Mouse (Mus musculus): Measurements from ENCODE around the gene Snf8. TPM values are rescaled to one million over a fixed set of nuclear protein-coding genes. Genes with fewer than 3 reads are reported as not detected.

Snf8 gene
- polyA plus RNA-seq, 1 experiment from 2014 or later = 37.7 TPM

- no peak overlapping the region for H3K9ac ChIP-seq (replicated peaks; ENCODE audit: low read length)
- no peak overlapping the region for H3K4me2 ChIP-seq (ENCODE audit: low read depth, low read length)
- no peaks in the 10 kb centered on the region for H3K9me3 ChIP-seq (replicated peaks; ENCODE audit: control insufficient read depth, low read length)
- H3K36me3 ChIP-seq (replicated peaks; ENCODE audit: control insufficient read depth, insufficient read depth, low read depth, low read length) = no peaks in the 10 kb centered on the region
- WGBS = 84% methylated on average over 2 of the region's 2 CpGs
- DNase-seq (ENCODE audit: low spot score) (no peak), ATAC-seq (replicated peaks; ENCODE audit: insufficient number of reproducible peaks, low FRiP score, low TSS enrichment, low read depth) (no peak)
- H3K4me1 ChIP-seq (ENCODE audit: control insufficient read depth, insufficient read depth, low read length) = no peaks in the 10 kb centered on the region
- no peak overlapping the region for H3K4me3 ChIP-seq (ENCODE audit: low read depth, low read length)
- no peak overlapping the region for H3K27ac ChIP-seq (replicated peaks; ENCODE audit: low read depth, low read length)
- no peaks in the 10 kb centered on the region for H3K27me3 ChIP-seq (ENCODE audit: control insufficient read depth, insufficient read depth, low read length)
Observed at GRCm38 (mm10) chr11:96031701-96032100, 3.0 kb upstream of the Snf8 start.

GRCm38 (mm10) chr11:96033264-96033663 lies 1.4 kb upstream of the Snf8 start:
- H3K27me3 ChIP-seq (ENCODE audit: control insufficient read depth, insufficient read depth, low read length) = no peaks in the 10 kb centered on the region
- WGBS = 91% methylated on average over 3 of the region's 3 CpGs
- ATAC-seq (replicated peaks; ENCODE audit: insufficient number of reproducible peaks, low FRiP score, low TSS enrichment, low read depth) (no peak), DNase-seq (ENCODE audit: low spot score) (peak; percentile 41)
- no peak overlapping the region for H3K4me3 ChIP-seq (ENCODE audit: low read depth, low read length)
- no peaks in the 10 kb centered on the region for H3K9me3 ChIP-seq (replicated peaks; ENCODE audit: control insufficient read depth, low read length)
- H3K4me2 ChIP-seq (ENCODE audit: low read depth, low read length) = no peak overlapping the region
- H3K27ac ChIP-seq (replicated peaks; ENCODE audit: low read depth, low read length) = no peak overlapping the region
- H3K9ac ChIP-seq (replicated peaks; ENCODE audit: low read length) = no peak overlapping the region
- H3K36me3 ChIP-seq (replicated peaks; ENCODE audit: control insufficient read depth, insufficient read depth, low read depth, low read length) = no peaks in the 10 kb centered on the region
- H3K4me1 ChIP-seq (ENCODE audit: control insufficient read depth, insufficient read depth, low read length) = no peaks in the 10 kb centered on the region

- Histone ChIP-seq H3K4me1 (ENCODE audit: control insufficient read depth, insufficient read depth, low read length) (no peaks in the 10 kb centered on the region), H3K4me3 (ENCODE audit: low read depth, low read length) (peak overlapping the region; percentile 91), H3K27me3 (ENCODE audit: control insufficient read depth, insufficient read depth, low read length) (no peaks in the 10 kb centered on the region), H3K9me3 (replicated peaks; ENCODE audit: control insufficient read depth, low read length) (no peaks in the 10 kb centered on the region), H3K27ac (replicated peaks; ENCODE audit: low read depth, low read length) (no peak overlapping the region), H3K4me2 (ENCODE audit: low read depth, low read length) (peak overlapping the region; percentile 77), H3K9ac (replicated peaks; ENCODE audit: low read length) (no peak overlapping the region; the same call in 1 of the 2 replicates), H3K36me3 (replicated peaks; ENCODE audit: control insufficient read depth, insufficient read depth, low read depth, low read length) (no peaks in the 10 kb centered on the region)
- no peak for ATAC-seq (replicated peaks; ENCODE audit: insufficient number of reproducible peaks, low FRiP score, low TSS enrichment, low read depth)
- no peak for DNase-seq (ENCODE audit: low spot score)
- WGBS = 48% methylated on average over 8 of the region's 8 CpGs
Observed at GRCm38 (mm10) chr11:96034116-96034515, 569 bp upstream of the Snf8 start.

- 13% methylated on average over 6 of the region's 6 CpGs for WGBS
- Histone ChIP-seq H3K9me3 (replicated peaks; ENCODE audit: control insufficient read depth, low read length) (no peaks in the 10 kb centered on the region), H3K4me3 (ENCODE audit: low read depth, low read length) (peak overlapping the region; percentile 91), H3K36me3 (replicated peaks; ENCODE audit: control insufficient read depth, insufficient read depth, low read depth, low read length) (no peaks in the 10 kb centered on the region), H3K4me1 (ENCODE audit: control insufficient read depth, insufficient read depth, low read length) (no peaks in the 10 kb centered on the region), H3K4me2 (ENCODE audit: low read depth, low read length) (peak overlapping the region; percentile 77), H3K27me3 (ENCODE audit: control insufficient read depth, insufficient read depth, low read length) (no peaks in the 10 kb centered on the region), H3K27ac (replicated peaks; ENCODE audit: low read depth, low read length) (0 out of 2 replicates have a peak overlapping the region, but pooled peaks have one; percentile 13), H3K9ac (replicated peaks; ENCODE audit: low read length) (peak overlapping the region; percentile 82)
- DNase-seq (ENCODE audit: low spot score) (no peak), ATAC-seq (replicated peaks; ENCODE audit: insufficient number of reproducible peaks, low FRiP score, low TSS enrichment, low read depth) (no peak)
Observed at GRCm38 (mm10) chr11:96035133-96035532, 448 bp downstream of the Snf8 start.

- Histone ChIP-seq H3K4me1 (ENCODE audit: control insufficient read depth, insufficient read depth, low read length) (no peaks in the 10 kb centered on the region), H3K4me2 (ENCODE audit: low read depth, low read length) (no peak overlapping the region), H3K27me3 (ENCODE audit: control insufficient read depth, insufficient read depth, low read length) (no peaks in the 10 kb centered on the region), H3K36me3 (replicated peaks; ENCODE audit: control insufficient read depth, insufficient read depth, low read depth, low read length) (no peaks in the 10 kb centered on the region), H3K27ac (replicated peaks; ENCODE audit: low read depth, low read length) (no peak overlapping the region), H3K4me3 (ENCODE audit: low read depth, low read length) (no peak overlapping the region), H3K9me3 (replicated peaks; ENCODE audit: control insufficient read depth, low read length) (no peaks in the 10 kb centered on the region), H3K9ac (replicated peaks; ENCODE audit: low read length) (no peak overlapping the region)
- 92% methylated on average over 5 of the region's 5 CpGs for WGBS
- DNase-seq (ENCODE audit: low spot score) (no peak), ATAC-seq (replicated peaks; ENCODE audit: insufficient number of reproducible peaks, low FRiP score, low TSS enrichment, low read depth) (no peak)
Observed at GRCm38 (mm10) chr11:96037499-96037898, 2.8 kb downstream of the Snf8 start.

- Histone ChIP-seq H3K4me2 (ENCODE audit: low read depth, low read length) (no peak overlapping the region), H3K4me3 (ENCODE audit: low read depth, low read length) (no peak overlapping the region), H3K9me3 (replicated peaks; ENCODE audit: control insufficient read depth, low read length) (no peaks in the 10 kb centered on the region), H3K4me1 (ENCODE audit: control insufficient read depth, insufficient read depth, low read length) (no peaks in the 10 kb centered on the region), H3K27ac (replicated peaks; ENCODE audit: low read depth, low read length) (no peak overlapping the region), H3K27me3 (ENCODE audit: control insufficient read depth, insufficient read depth, low read length) (no peaks in the 10 kb centered on the region), H3K9ac (replicated peaks; ENCODE audit: low read length) (no peak overlapping the region), H3K36me3 (replicated peaks; ENCODE audit: control insufficient read depth, insufficient read depth, low read depth, low read length) (no peaks in the 10 kb centered on the region)
- ATAC-seq (replicated peaks; ENCODE audit: insufficient number of reproducible peaks, low FRiP score, low TSS enrichment, low read depth) (no peak), DNase-seq (ENCODE audit: low spot score) (no peak)
- 84% methylated on average over 1 of the region's 1 CpGs for WGBS
Observed at GRCm38 (mm10) chr11:96038560-96038959, 3.9 kb downstream of the Snf8 start.

- H3K4me3 ChIP-seq (ENCODE audit: low read depth, low read length) = no peak overlapping the region
- ATAC-seq (replicated peaks; ENCODE audit: insufficient number of reproducible peaks, low FRiP score, low TSS enrichment, low read depth) = no peak
- no peaks in the 10 kb centered on the region for H3K27me3 ChIP-seq (ENCODE audit: control insufficient read depth, insufficient read depth, low read length)
- no peak overlapping the region for H3K4me2 ChIP-seq (ENCODE audit: low read depth, low read length)
- H3K36me3 ChIP-seq (replicated peaks; ENCODE audit: control insufficient read depth, insufficient read depth, low read depth, low read length) = peaks cover 6% of the 10 kb centered on the region
- H3K9me3 ChIP-seq (replicated peaks; ENCODE audit: control insufficient read depth, low read length) = no peaks in the 10 kb centered on the region
- no peak overlapping the region for H3K9ac ChIP-seq (replicated peaks; ENCODE audit: low read length)
- no peak overlapping the region for H3K27ac ChIP-seq (replicated peaks; ENCODE audit: low read depth, low read length)
- no peak for DNase-seq (ENCODE audit: low spot score)
- 91% methylated on average over 11 of the region's 11 CpGs for WGBS
- no peaks in the 10 kb centered on the region for H3K4me1 ChIP-seq (ENCODE audit: control insufficient read depth, insufficient read depth, low read length)
Observed at GRCm38 (mm10) chr11:96044803-96045567, 10.3 kb downstream of the Snf8 start.

- H3K36me3 ChIP-seq (replicated peaks; ENCODE audit: control insufficient read depth, insufficient read depth, low read depth, low read length) = peaks cover 7% of the 10 kb centered on the region
- H3K4me2 ChIP-seq (ENCODE audit: low read depth, low read length) = no peak overlapping the region
- no peak for DNase-seq (ENCODE audit: low spot score)
- H3K9ac ChIP-seq (replicated peaks; ENCODE audit: low read length) = no peak overlapping the region
- 83% methylated on average over 8 of the region's 8 CpGs for WGBS
- no peaks in the 10 kb centered on the region for H3K9me3 ChIP-seq (replicated peaks; ENCODE audit: control insufficient read depth, low read length)
- H3K4me3 ChIP-seq (ENCODE audit: low read depth, low read length) = no peak overlapping the region
- ATAC-seq (replicated peaks; ENCODE audit: insufficient number of reproducible peaks, low FRiP score, low TSS enrichment, low read depth) = no peak
- no peaks in the 10 kb centered on the region for H3K4me1 ChIP-seq (ENCODE audit: control insufficient read depth, insufficient read depth, low read length)
- no peaks in the 10 kb centered on the region for H3K27me3 ChIP-seq (ENCODE audit: control insufficient read depth, insufficient read depth, low read length)
- H3K27ac ChIP-seq (replicated peaks; ENCODE audit: low read depth, low read length) = no peak overlapping the region
Observed at GRCm38 (mm10) chr11:96046028-96046427, 11.3 kb downstream of the Snf8 start.

Data from embryonic facial prominence, embryonic 11.5 days (tissue).